Mouse (Mus musculus) heart, embryonic 11.5 days (tissue): Measurements from ENCODE around the gene Serpine2. TPM values are rescaled to one million over a fixed set of nuclear protein-coding genes. Genes with fewer than 3 reads are reported as not detected.

Source experiments
- ATAC-seq: fragments of 200-750 bp; cut with Nextera tagmentation; replicated peaks from 2 replicates; pipeline ENCODE4 v1.8.0; 2017; ENCODE audit warnings: moderate library complexity; ENCODE audit not compliant: insufficient number of reproducible peaks, low FRiP score, low TSS enrichment
- H3K27ac ChIP-seq: fragments of 300-500 bp; sonication (generic); 2 replicates; pipeline ENCODE4 v1.5.1; 2014; ENCODE audit warnings: mild to moderate bottlenecking, low read depth, low read length
- H3K27me3 ChIP-seq: fragments of 300-500 bp; sonication (generic); 2 replicates; pipeline ENCODE4 v1.6.1; 2014; ENCODE audit warnings: mild to moderate bottlenecking, low read length, mixed read lengths; ENCODE audit not compliant: control insufficient read depth, insufficient read depth
- H3K36me3 ChIP-seq: fragments of 300-500 bp; sonication (generic); 2 replicates; pipeline ENCODE4 v1.6.1; 2014; ENCODE audit warnings: mild to moderate bottlenecking, low read length, moderate library complexity, mixed read lengths; ENCODE audit not compliant: control insufficient read depth, insufficient read depth
- H3K4me1 ChIP-seq: fragments of 300-500 bp; sonication (generic); 2 replicates; pipeline ENCODE4 v1.6.1; 2014; ENCODE audit warnings: low read length; ENCODE audit not compliant: control insufficient read depth, insufficient read depth
- H3K4me2 ChIP-seq: fragments of 300-500 bp; sonication (generic); 2 replicates; pipeline ENCODE4 v1.6.1; 2014; ENCODE audit warnings: mild to moderate bottlenecking, moderate library complexity
- H3K4me3 ChIP-seq: fragments of 300-500 bp; sonication (generic); 2 replicates; pipeline ENCODE4 v1.5.1; 2014; ENCODE audit warnings: low read depth, low read length
- H3K9ac ChIP-seq: fragments of 300-500 bp; sonication (generic); 2 replicates; pipeline ENCODE4 v1.6.1; 2014; ENCODE audit warnings: mild to moderate bottlenecking, low read depth, low read length, moderate library complexity
- H3K9me3 ChIP-seq: fragments of 300-500 bp; sonication (generic); replicated peaks from 2 replicates; pipeline ENCODE4 v1.6.1; 2016; ENCODE audit warnings: low read length; ENCODE audit not compliant: control insufficient read depth
- WGBS: fragments of 180-500 bp; shearing (Covaris S2); extraction: QIAGEN DNeasy Blood & Tissue Kit; methylation state at CpG from one replicate; pipeline ENCODE4 v1.1.7; 2014; ENCODE audit not compliant: insufficient replicate concordance; 5-methylcytosine and 5-hydroxymethylcytosine counted together
- polyA plus RNA-seq: library from polyadenylated mRNA; unstranded; fragments of >200 nt; fragmentation: Nextera tagmentation; extraction: Ambion mirVana; gene quantifications from 2 replicates; pipeline ENCODE4 v1.2.1, GENCODE M21; 2014

Gene Serpine2
- polyA plus RNA-seq, 1 experiment from 2014 or later = 165 TPM

GRCm38 (mm10) chr1:79757597-79757996 lies 103.4 kb downstream of the Serpine2 start:
- H3K4me1 ChIP-seq = peaks cover 14% of the 10 kb centered on the region; the same call in 1 of the 2 replicates
- H3K4me3 ChIP-seq = no peak overlapping the region
- peak overlapping the region; percentile 35; the same call in 1 of the 2 replicates for H3K27ac ChIP-seq
- no peak overlapping the region for H3K4me2 ChIP-seq
- no peaks in the 10 kb centered on the region for H3K36me3 ChIP-seq
- ATAC-seq = no peak
- 76% methylated on average over 4 of the region's 4 CpGs for WGBS
- no peaks in the 10 kb centered on the region for H3K9me3 ChIP-seq
- H3K27me3 ChIP-seq = no peaks in the 10 kb centered on the region
- no peak overlapping the region for H3K9ac ChIP-seq

DNA sequence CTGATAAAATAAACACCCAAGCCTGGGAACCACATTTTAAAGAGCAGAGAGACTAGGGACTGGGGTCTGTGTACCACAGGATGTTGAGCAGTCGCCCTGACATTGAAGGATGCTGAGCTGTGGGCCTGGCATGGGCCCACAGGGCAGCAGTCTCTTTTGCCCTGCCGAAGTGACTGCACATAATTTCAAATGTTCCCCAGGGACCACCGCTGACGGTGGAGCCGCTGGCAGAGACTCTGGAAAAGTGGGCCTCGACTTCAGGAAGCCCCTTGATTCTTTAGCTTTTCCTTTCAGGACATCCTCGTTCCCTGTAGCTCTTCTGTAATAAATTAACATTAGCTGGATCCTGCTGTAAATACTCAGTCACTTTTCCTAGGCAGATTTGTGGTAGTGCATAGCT lies 103.8 kb downstream of the Serpine2 start:
- H3K9ac ChIP-seq = no peak overlapping the region
- no peaks in the 10 kb centered on the region for H3K36me3 ChIP-seq
- no peaks in the 10 kb centered on the region for H3K27me3 ChIP-seq
- H3K4me3 ChIP-seq = no peak overlapping the region
- peaks cover 10% of the 10 kb centered on the region; the same call in 1 of the 2 replicates for H3K4me1 ChIP-seq
- WGBS = 53% methylated on average over 7 of the region's 7 CpGs
- no peak for ATAC-seq
- H3K4me2 ChIP-seq = no peak overlapping the region
- no peaks in the 10 kb centered on the region for H3K9me3 ChIP-seq
- peak overlapping the region; percentile 35; the same call in 1 of the 2 replicates for H3K27ac ChIP-seq

DNA sequence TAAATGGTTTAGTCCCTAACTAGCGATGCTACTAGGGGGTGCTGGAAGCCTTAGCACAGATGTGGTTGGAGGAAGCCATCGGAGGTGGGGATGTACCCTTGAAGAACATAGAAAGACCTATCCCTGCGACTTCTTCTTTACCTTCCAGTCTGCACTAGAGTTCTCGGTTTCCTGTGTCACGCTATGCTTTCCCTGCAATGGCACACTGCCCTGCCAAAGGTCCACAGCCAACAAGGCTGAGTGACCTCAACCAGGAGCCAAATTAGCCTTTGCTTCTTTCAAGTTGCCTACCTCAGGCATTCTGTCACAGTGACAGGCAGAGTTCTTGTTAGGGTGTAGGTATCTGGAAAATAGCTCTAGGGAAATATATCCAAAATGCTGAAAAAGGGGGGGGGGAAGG lies 104.6 kb downstream of the Serpine2 start:
- Histone ChIP-seq H3K9me3 (no peaks in the 10 kb centered on the region), H3K36me3 (no peaks in the 10 kb centered on the region), H3K9ac (no peak overlapping the region), H3K4me3 (no peak overlapping the region), H3K27me3 (no peaks in the 10 kb centered on the region), H3K27ac (no peak overlapping the region), H3K4me2 (no peak overlapping the region), H3K4me1 (peaks cover 11% of the 10 kb centered on the region; the same call in 1 of the 2 replicates)
- ATAC-seq = no peak
- 89% methylated on average over 5 of the region's 5 CpGs for WGBS

DNA sequence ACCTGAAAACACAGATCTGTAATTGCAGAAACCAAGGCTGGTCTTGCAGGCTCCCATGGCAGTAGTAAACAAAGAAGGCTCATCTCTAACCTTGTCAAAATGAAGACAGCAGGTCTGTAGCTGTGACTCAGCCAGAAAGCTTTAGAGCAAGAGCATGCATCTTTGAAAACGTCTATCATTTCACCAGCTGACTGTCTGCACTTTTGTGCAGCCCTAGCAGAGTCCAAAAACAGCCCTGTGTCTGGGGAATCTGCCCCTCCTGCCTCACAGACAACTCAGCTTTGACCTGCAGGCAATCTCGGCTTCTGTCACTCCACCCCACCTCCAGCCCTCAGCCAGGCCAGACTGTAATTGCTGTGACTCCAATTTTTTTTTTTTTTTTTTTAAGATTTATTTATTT lies 105.6 kb downstream of the Serpine2 start:
- no peak overlapping the region for H3K27ac ChIP-seq
- peaks cover 9% of the 10 kb centered on the region; the same call in 1 of the 2 replicates for H3K4me1 ChIP-seq
- H3K4me2 ChIP-seq = no peak overlapping the region
- WGBS = 35% methylated on average over 2 of the region's 2 CpGs
- no peaks in the 10 kb centered on the region for H3K9me3 ChIP-seq
- no peak overlapping the region for H3K9ac ChIP-seq
- no peak overlapping the region for H3K4me3 ChIP-seq
- no peaks in the 10 kb centered on the region for H3K27me3 ChIP-seq
- H3K36me3 ChIP-seq = no peaks in the 10 kb centered on the region
- no peak for ATAC-seq

GRCm38 (mm10) chr1:79754936-79755335 lies 106.0 kb downstream of the Serpine2 start:
- Histone ChIP-seq H3K27me3 (no peaks in the 10 kb centered on the region), H3K27ac (no peak overlapping the region), H3K4me2 (no peak overlapping the region), H3K9ac (no peak overlapping the region), H3K4me3 (no peak overlapping the region), H3K4me1 (peaks cover 9% of the 10 kb centered on the region; the same call in 1 of the 2 replicates), H3K9me3 (no peaks in the 10 kb centered on the region), H3K36me3 (no peaks in the 10 kb centered on the region)
- ATAC-seq = no peak
- 86% methylated on average over 3 of the region's 3 CpGs for WGBS

DNA sequence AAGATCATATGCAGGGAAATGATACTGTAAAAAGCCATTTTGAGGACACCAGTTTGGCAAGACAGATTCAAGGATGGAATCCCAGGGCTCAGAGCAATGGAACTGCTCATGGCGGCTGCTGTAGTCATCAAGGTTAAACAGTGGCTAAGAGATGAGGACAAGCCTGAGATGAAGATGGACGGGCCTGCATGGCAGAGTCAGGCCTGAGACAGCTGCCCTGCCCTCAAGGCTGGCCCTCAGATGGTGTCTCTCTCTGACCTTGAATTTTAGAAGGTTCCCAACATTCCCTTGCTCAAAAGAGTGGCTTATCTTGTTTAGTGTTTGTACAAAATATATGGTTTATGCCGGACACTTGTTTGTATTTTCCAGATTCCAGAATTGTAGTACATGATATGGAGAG lies 107.5 kb downstream of the Serpine2 start:
- Histone ChIP-seq H3K27ac (no peak overlapping the region), H3K9me3 (no peaks in the 10 kb centered on the region), H3K4me3 (no peak overlapping the region), H3K9ac (no peak overlapping the region), H3K4me2 (no peak overlapping the region), H3K36me3 (no peaks in the 10 kb centered on the region), H3K27me3 (no peaks in the 10 kb centered on the region), H3K4me1 (peaks cover 14% of the 10 kb centered on the region)
- WGBS = 86% methylated on average over 3 of the region's 3 CpGs
- no peak for ATAC-seq

GRCm38 (mm10) chr1:79752714-79753340 lies 108.2 kb downstream of the Serpine2 start:
- Histone ChIP-seq H3K4me3 (no peak overlapping the region), H3K27ac (no peak overlapping the region), H3K9me3 (no peaks in the 10 kb centered on the region), H3K27me3 (no peaks in the 10 kb centered on the region), H3K4me1 (peaks cover 14% of the 10 kb centered on the region), H3K36me3 (no peaks in the 10 kb centered on the region), H3K9ac (no peak overlapping the region), H3K4me2 (no peak overlapping the region)
- no peak for ATAC-seq
- 83% methylated on average over 4 of the region's 4 CpGs for WGBS

DNA sequence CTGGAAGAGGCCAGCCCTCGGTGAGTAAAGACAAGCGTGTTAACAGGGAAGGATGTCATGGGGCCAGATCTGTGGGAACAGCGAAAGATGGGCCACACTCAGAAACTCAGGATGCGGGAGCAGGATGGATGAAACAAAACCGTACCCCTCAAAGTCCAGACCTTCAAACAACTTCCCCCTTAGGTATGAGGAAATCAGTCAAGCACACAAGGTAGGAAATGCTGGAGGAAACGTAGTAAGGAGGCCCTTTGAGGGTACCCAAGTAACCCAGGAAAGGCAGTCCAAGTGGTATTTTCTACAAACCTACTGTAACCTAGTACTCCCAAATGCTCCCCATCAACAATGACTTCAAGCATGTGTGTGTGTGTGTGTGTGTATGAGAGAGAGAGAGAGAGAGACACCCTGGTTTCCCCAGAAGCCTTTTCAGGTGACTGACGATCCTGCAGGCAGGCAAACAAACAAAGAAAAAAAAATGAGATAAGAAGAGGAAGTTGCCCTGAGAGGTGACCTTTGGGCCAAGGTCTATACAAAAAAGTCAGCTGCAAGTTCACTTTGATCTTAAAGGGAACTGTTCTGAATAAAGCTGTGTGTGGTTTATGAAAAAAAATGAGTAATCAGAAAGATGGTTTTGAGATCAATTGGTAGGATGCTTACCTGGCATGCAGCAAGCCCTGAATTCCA lies 108.8 kb downstream of the Serpine2 start:
- WGBS = 69% methylated on average over 7 of the region's 7 CpGs
- no peak for ATAC-seq
- H3K36me3 ChIP-seq = no peaks in the 10 kb centered on the region
- no peak overlapping the region for H3K4me2 ChIP-seq
- no peaks in the 10 kb centered on the region for H3K9me3 ChIP-seq
- H3K4me1 ChIP-seq = peaks cover 13% of the 10 kb centered on the region
- peak overlapping the region; percentile 59; the same call in 1 of the 2 replicates for H3K27ac ChIP-seq
- H3K27me3 ChIP-seq = no peaks in the 10 kb centered on the region
- no peak overlapping the region for H3K4me3 ChIP-seq
- no peak overlapping the region for H3K9ac ChIP-seq
